Mouse (Mus musculus): ENCODE measurements around the gene D130043K22Rik.

D130043K22Rik gene

GRCm38 (mm10) chr13:24844983-24845955 lies at the start of gene D130043K22Rik:
D130043K22Rik (plus strand) TSS chr13:24845135.
- in situ Hi-C loops (cut with MseI, MboI), result no loop called here

- in situ Hi-C loops (cut with MseI, MboI), result no loop called here
Measured at GRCm38 (mm10) chr13:24798686-24799085, 46.2 kb upstream of the D130043K22Rik start.

GRCm38 (mm10) chr13:24799378-24799777 lies 45.6 kb upstream of the D130043K22Rik start:
- in situ Hi-C loops (cut with MseI, MboI), result no loop called here

DNA sequence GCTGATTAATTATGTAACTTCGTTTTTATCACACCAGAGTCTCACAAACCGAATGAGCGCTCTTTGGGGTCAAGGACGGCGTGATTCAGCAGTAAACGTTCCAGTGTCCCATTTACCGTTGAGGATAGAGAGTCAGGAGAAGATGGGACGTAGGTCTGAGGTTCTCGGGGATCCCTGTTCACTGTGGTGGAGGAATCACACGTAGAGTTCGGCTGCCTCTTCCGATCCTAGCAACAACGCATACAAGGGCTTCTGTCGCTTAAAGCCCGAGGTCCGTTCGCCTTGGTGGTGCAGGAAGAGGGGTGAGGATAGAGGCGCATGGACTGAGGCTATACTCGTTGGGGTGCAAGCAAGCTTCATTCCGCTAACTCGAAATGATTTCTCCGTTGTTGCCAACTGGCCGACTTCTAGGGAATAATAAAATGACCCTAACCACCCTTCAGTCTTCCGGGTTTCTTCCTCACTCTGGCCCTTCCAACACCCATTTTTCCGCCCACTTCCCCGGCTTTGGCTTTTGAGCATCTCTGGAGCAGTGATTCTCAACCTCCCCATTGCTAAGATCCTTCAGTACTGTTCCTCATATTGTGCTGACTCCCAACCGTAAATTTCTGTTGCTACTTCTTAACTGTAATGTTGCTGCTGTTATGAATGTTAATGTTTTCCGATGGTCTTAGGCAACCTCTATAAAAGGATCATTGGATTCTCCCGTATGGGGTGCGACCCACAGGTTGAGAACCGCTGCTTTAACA lies 44.8 kb upstream of the D130043K22Rik start:
- in situ Hi-C loops (cut with MseI, MboI), result no loop called here

DNA sequence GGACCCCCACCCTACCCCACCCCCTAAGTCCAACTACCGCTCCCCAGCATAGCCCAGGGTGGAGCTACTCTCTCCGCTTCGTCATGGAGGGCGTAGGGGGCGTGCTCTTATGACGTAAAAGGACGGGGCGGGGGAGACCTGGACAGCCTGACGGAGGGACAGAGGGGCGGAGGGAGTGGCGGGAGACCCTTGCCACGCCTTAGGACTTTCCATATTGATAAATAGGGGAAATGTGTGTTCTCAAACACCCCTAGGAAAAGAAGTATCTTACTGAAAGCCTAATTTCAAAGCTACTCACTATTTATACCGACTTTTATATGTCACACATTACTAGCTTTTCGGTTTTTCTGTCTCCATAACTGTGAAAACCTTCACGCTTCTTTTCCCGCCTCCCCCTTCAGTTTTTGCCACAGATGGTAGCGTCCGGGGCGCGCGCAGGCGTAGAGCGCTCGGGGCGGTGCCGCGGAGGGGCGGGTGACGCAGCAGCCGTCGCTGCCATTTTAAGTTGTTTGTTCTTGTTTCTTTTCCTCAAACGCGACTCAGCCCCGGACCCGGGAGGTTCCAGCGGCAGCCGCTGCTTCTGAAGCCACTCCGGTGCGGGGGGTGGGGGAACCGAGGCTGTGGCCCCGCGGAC lies 44.1 kb upstream of the D130043K22Rik start:
- in situ Hi-C loops (cut with MseI, MboI), result no loop called here

GRCm38 (mm10) chr13:24801308-24801921 lies 43.5 kb upstream of the D130043K22Rik start, which contains the start of gene BC005537:
BC005537 (plus strand) TSS chr13:24801657.
- in situ Hi-C loops (cut with MseI, MboI), result no loop called here

- in situ Hi-C loops (cut with MseI, MboI), result no loop called here
Measured at GRCm38 (mm10) chr13:24802131-24802691, 42.7 kb upstream of the D130043K22Rik start.

DNA sequence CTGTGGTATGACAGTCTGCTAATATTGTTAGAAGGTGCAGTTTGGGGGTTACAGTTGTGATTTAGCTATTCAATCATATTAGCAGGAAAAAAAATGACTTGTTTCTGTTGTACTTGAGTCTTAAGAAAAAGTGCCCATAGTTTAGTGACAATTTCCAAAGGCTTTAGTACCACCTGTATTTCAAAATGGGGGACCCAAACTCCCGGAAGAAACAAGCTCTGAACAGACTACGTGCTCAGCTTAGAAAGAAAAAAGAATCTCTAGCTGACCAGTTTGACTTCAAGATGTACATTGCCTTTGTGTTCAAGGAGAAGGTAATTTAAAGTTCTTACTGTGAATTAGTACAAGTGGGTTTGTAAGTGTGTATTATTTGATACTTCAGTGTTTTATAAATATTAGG lies 41.7 kb upstream of the D130043K22Rik start:
- in situ Hi-C loops (cut with MseI, MboI), result no loop called here

DNA sequence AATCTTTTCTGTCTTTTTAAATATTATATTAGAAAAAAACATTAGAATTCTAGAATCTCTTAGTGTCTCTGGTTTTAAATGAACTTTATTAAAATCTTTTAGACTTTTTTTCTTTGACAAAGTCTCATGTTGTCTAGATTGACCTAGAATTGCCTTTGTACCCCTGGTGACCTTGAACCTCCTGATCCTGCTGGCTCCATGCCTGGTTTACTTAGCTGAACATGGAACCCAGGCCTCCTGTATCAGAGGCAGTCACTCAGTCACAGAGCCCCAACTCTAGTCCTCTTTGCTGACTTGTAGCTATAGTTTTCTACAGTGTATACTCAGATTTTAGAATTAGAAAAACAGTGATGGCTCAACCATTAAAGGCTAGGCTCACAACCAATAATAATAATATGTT lies 38.9 kb upstream of the D130043K22Rik start:
- in situ Hi-C loops (cut with MseI, MboI), result no loop called here

- in situ Hi-C loops (cut with MseI, MboI), result no loop called here
Measured at GRCm38 (mm10) chr13:24812521-24812920, 32.4 kb upstream of the D130043K22Rik start.

GRCm38 (mm10) chr13:24814616-24815015 lies 30.3 kb upstream of the D130043K22Rik start:
- in situ Hi-C loops (cut with MseI, MboI), result no loop called here

DNA sequence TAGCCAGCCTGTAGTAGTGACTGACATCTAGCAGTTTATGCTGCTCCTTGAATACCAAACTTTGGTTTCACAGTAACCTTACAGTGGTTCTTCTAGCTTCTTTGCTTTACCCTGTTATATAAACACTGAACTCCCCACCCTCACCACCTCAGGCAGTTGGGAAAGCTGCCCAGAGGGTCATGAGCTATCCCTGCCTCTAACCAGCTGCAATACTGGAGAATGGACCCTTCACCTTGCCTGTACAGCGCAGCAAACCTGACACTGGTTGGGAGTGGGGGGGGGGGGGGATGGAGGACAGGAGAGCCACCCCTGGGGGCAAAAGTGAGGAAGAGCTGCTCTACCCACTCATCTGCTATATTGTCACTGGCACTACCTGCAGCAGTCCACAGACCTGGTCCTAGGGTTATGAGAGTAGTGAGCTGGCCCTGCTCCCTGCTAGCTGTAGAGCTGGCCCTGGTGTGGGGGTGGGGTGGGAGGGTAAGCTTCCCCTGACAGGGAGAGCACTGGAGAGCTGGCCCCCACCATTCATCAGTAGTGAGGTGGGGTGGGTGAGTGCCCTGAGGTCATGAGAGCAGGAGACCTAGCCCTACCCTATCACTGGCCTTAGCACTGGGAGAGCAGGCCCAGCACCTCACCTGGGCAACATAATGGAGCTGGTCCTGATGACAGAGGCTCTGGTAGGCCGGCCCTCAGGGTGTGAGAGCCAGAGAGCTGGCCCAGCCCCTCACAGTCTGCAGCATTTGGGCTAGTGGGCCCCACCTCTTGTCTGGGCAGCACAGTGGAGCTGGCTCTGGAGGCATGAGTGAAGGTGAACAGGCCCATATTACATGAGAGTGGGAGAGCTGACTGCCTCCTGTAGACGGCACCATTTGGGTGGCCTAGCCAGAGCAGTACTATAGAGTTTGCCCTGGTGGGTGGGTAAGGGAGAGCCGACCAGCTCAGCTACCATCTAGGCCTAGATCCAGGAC lies 28.5 kb upstream of the D130043K22Rik start:
- in situ Hi-C loops (cut with MseI, MboI), result no loop called here

DNA sequence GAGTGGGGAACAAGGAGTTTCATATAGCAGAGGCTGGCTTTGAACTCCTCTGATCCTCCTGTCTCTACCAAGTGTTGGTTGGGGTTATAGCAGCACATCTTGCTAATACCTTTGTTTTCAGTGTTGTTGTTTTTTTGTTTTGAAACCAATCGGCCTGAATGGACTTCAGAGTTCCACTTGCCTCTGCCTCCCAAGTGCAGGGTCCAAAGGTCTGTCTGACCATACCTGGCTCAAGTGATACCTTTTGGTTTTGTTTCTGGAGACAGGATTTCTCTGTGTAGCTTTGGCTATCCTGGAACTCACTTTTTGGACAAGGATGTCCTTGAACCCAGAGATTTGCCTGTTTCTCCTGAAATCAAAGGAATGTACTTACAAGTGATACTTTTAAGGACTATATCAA lies 25.0 kb upstream of the D130043K22Rik start:
- in situ Hi-C loops (cut with MseI, MboI), result no loop called here

DNA sequence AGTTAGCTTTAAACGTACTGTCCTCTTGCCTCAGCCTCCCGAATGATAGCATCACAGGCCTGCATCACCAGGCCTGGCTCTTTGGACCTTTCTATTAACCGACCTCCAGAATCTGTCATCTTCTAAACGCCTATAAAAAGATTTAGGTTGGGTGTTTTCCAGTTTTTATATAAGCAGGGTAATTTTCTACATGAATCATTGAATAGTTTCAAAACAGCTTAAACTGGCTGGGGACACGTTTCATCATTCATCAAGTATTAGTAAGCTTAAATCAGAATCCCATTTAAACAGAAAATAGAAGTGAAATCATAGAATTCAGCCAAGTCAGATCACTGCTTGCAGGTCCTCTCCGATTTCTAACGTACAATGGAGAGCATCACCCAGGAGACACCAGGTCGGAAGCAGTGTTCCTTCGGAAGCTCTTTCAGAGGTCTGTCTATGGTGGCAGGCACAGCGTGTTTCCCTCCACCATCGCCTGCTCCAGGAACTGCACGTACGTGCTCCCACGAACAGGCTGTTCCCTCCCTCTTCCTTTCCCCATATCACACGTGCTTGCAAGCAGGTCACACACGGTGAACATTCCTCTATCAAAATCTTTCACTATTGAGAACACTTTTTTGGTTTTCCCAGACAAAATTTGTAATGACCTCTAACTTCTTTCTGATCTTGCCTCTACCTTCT lies 22.1 kb upstream of the D130043K22Rik start:
- in situ Hi-C loops (cut with MseI, MboI), result no loop called here

- in situ Hi-C loops (cut with MseI, MboI), result no loop called here
Measured at GRCm38 (mm10) chr13:24824647-24825046, 20.3 kb upstream of the D130043K22Rik start.

GRCm38 (mm10) chr13:24825587-24825986 lies 19.3 kb upstream of the D130043K22Rik start:
- in situ Hi-C loops (cut with MseI, MboI), result no loop called here

- in situ Hi-C loops (cut with MseI, MboI), result no loop called here
Measured at GRCm38 (mm10) chr13:24826116-24826515, 18.8 kb upstream of the D130043K22Rik start.

DNA sequence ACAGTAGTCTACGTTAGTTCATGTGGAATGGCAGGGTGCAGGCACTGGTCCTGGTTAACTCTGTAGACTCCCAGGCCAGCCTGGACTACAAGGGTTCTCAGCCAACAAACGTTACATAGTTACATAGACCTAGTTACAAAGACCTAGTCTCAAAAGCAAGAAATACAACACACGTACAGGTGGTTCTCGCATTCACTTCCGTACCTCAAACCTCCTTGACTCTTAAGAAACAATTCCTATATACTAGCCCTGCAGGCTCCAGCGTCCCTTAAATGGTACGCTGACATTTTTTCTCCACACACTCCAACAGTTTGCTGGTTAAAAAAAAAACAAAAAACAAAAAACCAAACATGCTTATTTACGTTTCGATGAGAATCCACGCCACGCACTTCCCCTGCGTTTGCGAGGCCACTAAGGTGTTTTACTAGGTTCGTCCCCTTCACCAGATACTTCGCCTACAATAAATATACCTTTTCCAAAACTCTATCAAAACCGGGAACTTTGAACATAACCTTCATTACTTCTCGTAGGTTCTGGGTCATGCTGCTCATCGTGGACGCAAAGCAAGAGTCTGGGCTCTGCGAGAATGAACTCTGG lies 14.1 kb upstream of the D130043K22Rik start:
- in situ Hi-C loops (cut with MseI, MboI), result no loop called here

Measured in mouse trophoblast stem cell (cell line).